Mouse (Mus musculus) c-Kit-negative CD71-positive TER-119-positive erythroid progenitor cells, embryonic 14.5 days (primary cell): ENCODE data around the gene Nxn.
"Not testable (repeated sequence)": the region's sequence is repeated elsewhere in the genome, so short reads cannot be mapped to it uniquely, and the experiment has no call there.

ENCODE experiments used
- DNase-seq: peaks from one replicate; pipeline ENCODE4 v3.0.0-alpha.2; 2013; ENCODE audit warnings: low read depth, low spot score

Gene Nxn

GRCm38 (mm10) chr11:76216681-76217389 is 182.1 kb downstream of the Nxn start:
- no peak for DNase-seq

- no peak for DNase-seq
Measured at GRCm38 (mm10) chr11:76216049-76216540, 182.8 kb downstream of the Nxn start.

- no peak for DNase-seq
Measured at GRCm38 (mm10) chr11:76215011-76215410, 183.9 kb downstream of the Nxn start.

GRCm38 (mm10) chr11:76213841-76214240 is 185.1 kb downstream of the Nxn start:
- DNase-seq = no peak

GRCm38 (mm10) chr11:76211595-76211994 is 187.3 kb downstream of the Nxn start:
- not testable (repeated sequence) for DNase-seq

- DNase-seq = no peak
Measured at GRCm38 (mm10) chr11:76210228-76210985, 188.5 kb downstream of the Nxn start.
